Mouse (Mus musculus) hindbrain, embryonic 11.5 days (tissue): ENCODE results near the gene Opn4. TPM values are rescaled to one million over a fixed set of nuclear protein-coding genes. Genes with fewer than 3 reads are reported as not detected.
A peak's percentile ranks its signal among the peaks of the same experiment; 100 is the strongest.

Source experiments
- ATAC-seq: fragments of 200-750 bp; cut with Nextera tagmentation; 2 replicates; pipeline ENCODE4 v1.8.0; 2017; ENCODE audit warnings: mild to moderate bottlenecking, moderate TSS enrichment, moderate library complexity; ENCODE audit not compliant: low FRiP score
- DNase-seq: peaks from one replicate; pipeline ENCODE4 v3.0.0-alpha.2; 2015; ENCODE audit warnings: low spot score
- H3K27ac ChIP-seq: fragments of 300-500 bp; sonication (generic); 2 replicates; pipeline ENCODE4 v1.5.1; 2014; ENCODE audit warnings: mild to moderate bottlenecking, low read depth, low read length
- H3K27me3 ChIP-seq: fragments of 300-500 bp; sonication (generic); 2 replicates; pipeline ENCODE4 v1.6.1; 2014; ENCODE audit warnings: mild to moderate bottlenecking, low read length, moderate library complexity, mixed read lengths; ENCODE audit not compliant: control insufficient read depth, insufficient read depth
- H3K36me3 ChIP-seq: fragments of 300-500 bp; sonication (generic); 2 replicates; pipeline ENCODE4 v1.6.1; 2014; ENCODE audit warnings: mild to moderate bottlenecking, low read length, moderate library complexity, mixed read lengths; ENCODE audit not compliant: control insufficient read depth, insufficient read depth
- H3K4me1 ChIP-seq: fragments of 300-500 bp; sonication (generic); replicated peaks from 2 replicates; pipeline ENCODE4 v1.6.1; 2014; ENCODE audit warnings: low read length, mixed read lengths; ENCODE audit not compliant: control insufficient read depth, insufficient read depth
- H3K4me2 ChIP-seq: fragments of 300-500 bp; sonication (generic); replicated peaks from 2 replicates; pipeline ENCODE4 v1.6.1; 2014; ENCODE audit warnings: mild to moderate bottlenecking, low read depth, low read length
- H3K4me3 ChIP-seq: fragments of 300-500 bp; sonication (generic); 2 replicates; pipeline ENCODE4 v1.5.1; 2014; ENCODE audit warnings: low read depth, low read length
- H3K9ac ChIP-seq: fragments of 300-500 bp; sonication (generic); 2 replicates; pipeline ENCODE4 v1.6.1; 2014; ENCODE audit warnings: low read depth, low read length
- H3K9me3 ChIP-seq: fragments of 300-500 bp; sonication (generic); 2 replicates; pipeline ENCODE4 v1.6.1; 2016; ENCODE audit warnings: low read length; ENCODE audit not compliant: control insufficient read depth
- WGBS: fragments of 180-500 bp; shearing (Covaris S2); extraction: QIAGEN DNeasy Blood & Tissue Kit; methylation state at CpG from one replicate; pipeline ENCODE4 v1.1.7; 2014; 5-methylcytosine and 5-hydroxymethylcytosine counted together
- polyA plus RNA-seq: library from polyadenylated mRNA; unstranded; fragments of >200 nt; fragmentation: Nextera tagmentation; extraction: Ambion mirVana; gene quantifications from 2 replicates; pipeline ENCODE4 v1.2.1, GENCODE M21; 2014

Gene Opn4
- polyA plus RNA-seq, 1 experiment from 2014 or later, result not detected

- no peak overlapping the region for H3K4me2 ChIP-seq
- WGBS, result 91% methylated on average over 7 of the region's 7 CpGs
- no peaks in the 10 kb centered on the region for H3K36me3 ChIP-seq
- DNase-seq, result no peak
- no peak for ATAC-seq
- H3K9me3 ChIP-seq, result no peaks in the 10 kb centered on the region
- no peak overlapping the region for H3K9ac ChIP-seq
- H3K27me3 ChIP-seq, result no peaks in the 10 kb centered on the region
- no peak overlapping the region for H3K27ac ChIP-seq
- no peak overlapping the region for H3K4me3 ChIP-seq
- H3K4me1 ChIP-seq, result no peaks in the 10 kb centered on the region
Observed at GRCm38 (mm10) chr14:34601910-34602309, 2.0 kb upstream of the Opn4 start.

DNA sequence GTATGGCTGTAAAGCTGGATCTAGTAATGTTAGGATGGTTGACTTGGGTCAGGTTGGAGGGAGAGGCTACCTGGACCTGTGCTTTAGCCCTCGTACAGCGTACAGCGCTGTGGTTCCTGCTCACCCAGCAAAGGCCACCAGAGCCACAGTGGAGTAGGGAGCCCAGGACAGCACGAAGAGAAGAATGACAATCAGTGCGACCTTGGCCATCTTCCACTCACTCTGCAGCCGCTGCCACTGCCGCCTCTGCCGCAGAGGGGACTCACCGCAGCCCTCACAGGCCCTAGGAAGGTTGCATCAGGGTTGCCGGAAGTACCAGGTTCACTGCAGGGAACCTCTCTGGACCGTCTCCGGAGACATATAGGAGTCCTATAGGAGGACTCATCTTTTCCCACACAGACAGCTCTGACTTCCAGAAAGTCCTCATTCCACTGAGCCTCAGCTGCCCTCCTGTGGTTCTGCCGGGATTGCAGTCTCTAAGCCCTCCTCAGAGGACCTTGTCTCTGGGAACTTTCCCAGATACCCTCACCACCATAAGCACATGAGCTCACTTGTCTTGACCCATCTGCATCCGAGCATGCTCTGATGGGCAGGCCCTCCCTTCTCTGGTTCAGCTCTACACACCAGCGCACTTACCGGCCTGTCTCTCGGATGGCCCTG is 4.2 kb downstream of the Opn4 start:
- H3K27me3 ChIP-seq, result no peaks in the 10 kb centered on the region
- H3K36me3 ChIP-seq, result no peaks in the 10 kb centered on the region
- no peak overlapping the region for H3K4me3 ChIP-seq
- no peak overlapping the region for H3K27ac ChIP-seq
- H3K9me3 ChIP-seq, result no peaks in the 10 kb centered on the region
- no peak overlapping the region for H3K4me2 ChIP-seq
- 85% methylated on average over 17 of the region's 17 CpGs for WGBS
- ATAC-seq (no peak), DNase-seq (no peak)
- no peaks in the 10 kb centered on the region for H3K4me1 ChIP-seq
- H3K9ac ChIP-seq, result no peak overlapping the region

- Histone ChIP-seq H3K4me2 (no peak overlapping the region), H3K27me3 (no peaks in the 10 kb centered on the region), H3K36me3 (no peaks in the 10 kb centered on the region), H3K9ac (no peak overlapping the region), H3K4me3 (no peak overlapping the region), H3K4me1 (no peaks in the 10 kb centered on the region), H3K9me3 (no peaks in the 10 kb centered on the region), H3K27ac (no peak overlapping the region)
- WGBS, result 73% methylated on average over 15 of the region's 15 CpGs
- DNase-seq (no peak), ATAC-seq (no peak)
Observed at GRCm38 (mm10) chr14:34591741-34592535, 8.0 kb downstream of the Opn4 start.

GRCm38 (mm10) chr14:34590743-34591675 is 8.9 kb downstream of the Opn4 start:
- no peak overlapping the region for H3K27ac ChIP-seq
- ATAC-seq (0 out of 2 replicates have a peak, but pooled peaks have one; percentile 21), DNase-seq (no peak)
- no peaks in the 10 kb centered on the region for H3K27me3 ChIP-seq
- WGBS, result 62% methylated on average over 24 of the region's 24 CpGs
- no peaks in the 10 kb centered on the region for H3K9me3 ChIP-seq
- no peaks in the 10 kb centered on the region for H3K4me1 ChIP-seq
- no peaks in the 10 kb centered on the region for H3K36me3 ChIP-seq
- no peak overlapping the region for H3K4me3 ChIP-seq
- no peak overlapping the region for H3K4me2 ChIP-seq
- H3K9ac ChIP-seq, result no peak overlapping the region

DNA sequence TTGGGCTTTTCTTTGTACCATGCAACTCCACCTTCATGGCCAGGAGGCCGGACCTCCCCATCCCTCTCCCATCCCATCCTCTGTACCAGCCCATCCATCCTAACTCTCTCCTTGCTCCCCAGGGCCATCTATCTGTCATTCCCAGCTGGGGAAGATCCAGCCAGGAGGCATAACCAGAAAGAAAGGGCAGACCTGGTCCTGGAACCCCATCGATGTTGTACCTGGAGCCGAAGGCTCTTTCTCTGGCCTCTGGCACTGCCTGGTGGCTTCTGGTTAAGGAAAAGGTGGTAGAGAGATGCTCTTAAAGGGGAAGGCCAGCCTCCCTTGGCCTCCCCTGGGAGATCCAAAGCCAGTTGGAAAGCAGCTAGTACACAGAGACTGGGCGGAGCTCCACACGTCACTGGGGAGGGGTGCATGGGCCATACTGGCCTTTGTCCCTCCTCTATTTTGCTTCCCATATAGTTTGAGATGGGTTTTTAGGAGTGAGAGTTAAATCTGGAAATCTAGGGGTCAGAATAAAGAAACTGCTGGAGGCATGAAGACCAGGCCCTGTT is 9.8 kb downstream of the Opn4 start:
- ATAC-seq, result no peak
- H3K4me2 ChIP-seq, result no peak overlapping the region
- 89% methylated on average over 5 of the region's 5 CpGs for WGBS

DNA sequence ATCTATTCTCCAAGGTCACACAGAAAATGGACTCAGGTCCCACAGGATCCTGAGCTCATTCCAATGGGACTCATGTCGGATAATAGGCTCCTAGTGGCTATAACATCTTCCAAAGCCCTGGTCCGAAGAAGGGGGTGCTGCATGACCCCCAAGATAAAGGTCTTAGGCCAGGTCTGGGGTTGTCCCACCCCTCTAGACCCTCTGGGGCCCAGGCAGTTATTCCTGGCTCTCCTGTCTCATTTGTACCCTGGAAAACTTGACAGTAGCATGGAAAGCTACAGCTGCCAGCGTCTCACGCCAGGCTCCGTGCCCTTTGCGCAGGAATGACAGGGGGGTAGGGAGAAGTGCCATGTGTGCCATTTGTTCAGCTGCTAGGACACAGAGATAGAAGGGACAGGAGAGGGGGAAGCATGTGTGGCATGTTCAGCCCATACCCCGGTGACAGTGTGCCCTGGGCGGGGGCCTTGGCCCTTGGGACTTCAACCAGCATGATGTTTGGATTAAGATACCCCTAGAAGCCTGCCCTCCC is 10.7 kb downstream of the Opn4 start:
- Histone ChIP-seq H3K4me2 (no peak overlapping the region), H3K9me3 (no peaks in the 10 kb centered on the region), H3K27me3 (no peaks in the 10 kb centered on the region), H3K27ac (no peak overlapping the region), H3K4me1 (no peaks in the 10 kb centered on the region), H3K36me3 (no peaks in the 10 kb centered on the region), H3K4me3 (no peak overlapping the region), H3K9ac (no peak overlapping the region)
- no peak for DNase-seq
- ATAC-seq, result no peak
- 89% methylated on average over 8 of the region's 8 CpGs for WGBS

More for the DNA sequence above, 9.8 kb downstream of the Opn4 start:
- Histone ChIP-seq H3K36me3 (no peaks in the 10 kb centered on the region), H3K9ac (no peak overlapping the region), H3K9me3 (no peaks in the 10 kb centered on the region), H3K4me1 (no peaks in the 10 kb centered on the region), H3K4me3 (no peak overlapping the region), H3K27me3 (no peaks in the 10 kb centered on the region), H3K27ac (no peak overlapping the region)
- DNase-seq, result no peak

- Histone ChIP-seq H3K9me3 (no peaks in the 10 kb centered on the region), H3K4me1 (no peaks in the 10 kb centered on the region), H3K36me3 (no peaks in the 10 kb centered on the region), H3K9ac (no peak within 1 kb of the TSS), H3K4me2 (no peak within 1 kb of the TSS), H3K4me3 (no peak within 1 kb of the TSS), H3K27me3 (no peaks in the 10 kb centered on the region), H3K27ac (no peak within 1 kb of the TSS)
- DNase-seq (no peak), ATAC-seq (no peak)
- WGBS, result 76% methylated on average over 8 of the region's 8 CpGs
Observed at GRCm38 (mm10) chr14:34588498-34588897, 11.4 kb downstream of the Opn4 start, which contains the start of gene Ldb3. Ldb3 (minus strand) TSS chr14:34588682.

DNA sequence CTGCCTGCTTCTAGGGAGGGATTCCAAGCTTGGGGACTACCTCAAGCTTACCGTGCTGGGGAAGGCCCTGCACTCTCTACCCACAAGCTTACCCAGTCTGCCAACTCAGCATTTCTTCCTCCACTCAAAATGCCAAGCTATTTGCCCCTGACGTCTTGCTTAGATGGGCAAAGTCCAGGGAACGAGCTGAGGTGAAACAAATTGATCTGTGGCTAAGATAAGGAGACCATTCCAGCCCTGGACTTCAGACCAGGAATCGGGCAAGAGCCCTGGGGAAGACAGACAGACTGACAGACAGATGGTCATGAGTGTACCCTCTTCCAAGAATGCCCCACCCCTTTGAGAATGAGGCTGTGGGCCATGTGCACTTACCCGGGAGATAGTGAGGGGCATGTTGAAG is 11.9 kb downstream of the Opn4 start:
- Histone ChIP-seq H3K4me3 (no peak overlapping the region), H3K9ac (no peak overlapping the region), H3K27me3 (no peaks in the 10 kb centered on the region), H3K36me3 (no peaks in the 10 kb centered on the region), H3K4me2 (no peak overlapping the region), H3K9me3 (no peaks in the 10 kb centered on the region), H3K4me1 (no peaks in the 10 kb centered on the region), H3K27ac (no peak overlapping the region)
- ATAC-seq (no peak), DNase-seq (no peak)
- 81% methylated on average over 5 of the region's 5 CpGs for WGBS
